Mouse (Mus musculus) liver, postnatal 0 days (tissue): ENCODE data around the gene Tex21.

Experiments used
- CTCF ChIP-seq: sonication (generic); IDR thresholded peaks from 2 replicates; pipeline ENCODE4 v1.5.1; 2016; ENCODE audit warnings: antibody characterized with exemption, low read depth
- EP300 ChIP-seq: IDR thresholded peaks from 2 replicates; pipeline ENCODE4 v1.6.1; 2016; ENCODE audit warnings: antibody characterized with exemption, low read depth, mild to moderate bottlenecking

DNA sequence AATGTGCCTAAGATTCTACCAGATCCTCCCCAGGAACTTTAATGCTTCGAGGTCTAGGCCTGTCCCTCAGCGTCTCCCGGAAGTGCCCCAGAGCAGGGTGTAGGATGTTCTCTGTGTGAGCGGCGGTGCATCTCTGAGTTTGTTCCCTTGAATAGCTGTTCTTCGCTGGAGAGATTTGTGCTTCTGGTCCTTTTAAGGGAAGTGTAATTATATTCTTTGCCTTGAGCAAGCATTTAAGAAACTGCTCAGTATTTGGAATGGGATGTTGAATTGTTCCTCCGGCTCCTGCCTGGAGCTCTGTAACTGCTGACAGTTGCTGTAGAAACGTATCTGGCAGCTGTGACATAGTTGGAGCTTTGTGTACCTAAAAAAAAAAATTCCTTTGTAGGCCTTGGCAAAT is 41.4 kb upstream of the Tex21 start:
- no peak for TF ChIP-seq CTCF
- no peak for TF ChIP-seq EP300
